Mouse (Mus musculus): ENCODE results near the gene Aldh1a3.

The Aldh1a3 gene

GRCm38 (mm10) chr7:66413093-66413492, 14.2 kb downstream of the Aldh1a3 start:
- no peak for DNase-seq

GRCm38 (mm10) chr7:66409433-66409832, 17.9 kb downstream of the Aldh1a3 start:
- DNase-seq, result no peak

DNA sequence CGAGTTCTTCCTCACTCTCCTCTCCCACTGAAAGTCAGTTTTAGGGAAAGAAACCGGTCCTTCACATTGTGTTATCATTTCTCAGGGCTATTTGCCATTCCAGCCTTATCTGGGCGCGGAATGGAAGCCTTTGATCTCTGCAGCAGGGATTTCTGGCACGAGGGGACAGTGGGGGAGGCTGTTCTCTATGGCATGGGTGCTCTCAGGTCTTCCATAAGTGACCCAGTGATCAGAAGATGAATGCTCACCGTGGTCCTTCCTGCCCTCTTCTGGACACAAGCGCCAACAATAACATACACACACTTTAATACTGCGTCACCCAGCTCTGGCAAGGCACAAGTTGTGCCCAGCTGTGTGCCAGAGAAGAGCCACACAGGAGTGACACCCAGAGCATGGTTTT, 20.3 kb downstream of the Aldh1a3 start:
- DNase-seq, result no peak

GRCm38 (mm10) chr7:66405951-66406721, 21.2 kb downstream of the Aldh1a3 start:
- DNase-seq, result no peak

GRCm38 (mm10) chr7:66405541-66405940, 21.8 kb downstream of the Aldh1a3 start:
- no peak for DNase-seq

DNA sequence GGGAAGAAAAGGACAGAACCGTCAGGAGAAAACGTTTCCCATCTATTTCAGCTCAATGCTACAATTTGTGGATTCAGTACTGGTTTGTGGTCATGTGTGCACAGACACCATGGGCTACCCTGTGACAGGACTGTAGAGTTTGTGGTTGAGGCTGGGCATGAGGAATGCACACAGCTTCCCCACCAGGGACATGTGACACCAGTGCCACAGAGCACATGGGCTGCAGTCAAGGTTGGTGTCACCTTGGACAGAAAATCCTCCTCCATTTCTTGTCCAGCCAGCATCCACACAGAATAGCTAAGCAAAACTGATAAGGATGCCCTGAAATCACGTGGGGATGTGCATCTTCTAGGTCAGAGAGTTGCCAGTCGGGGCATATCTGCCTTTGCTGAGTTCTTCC, 22.5 kb downstream of the Aldh1a3 start:
- no peak for DNase-seq

DNA sequence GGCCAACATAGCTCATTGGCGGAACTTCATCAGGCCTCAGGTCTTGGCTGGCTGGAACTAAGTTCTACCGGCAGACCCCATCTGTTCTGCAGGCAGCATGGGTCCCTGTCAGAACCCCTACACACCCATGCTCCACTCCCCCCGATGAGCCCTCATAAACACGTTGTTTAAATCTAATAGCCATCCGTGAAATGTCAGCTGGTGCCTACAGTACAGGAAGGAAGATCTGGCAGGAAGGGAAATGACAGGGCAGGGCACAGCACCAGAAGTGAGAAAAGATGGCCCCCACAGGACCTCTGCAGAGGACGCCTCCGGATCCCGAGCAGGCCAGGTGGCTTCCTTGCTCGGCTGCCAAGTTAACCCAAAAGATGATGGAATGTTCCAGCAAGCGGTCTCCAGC, 23.2 kb downstream of the Aldh1a3 start:
- DNase-seq, result no peak

GRCm38 (mm10) chr7:66402876-66403275, 24.4 kb downstream of the Aldh1a3 start:
- DNase-seq, result no peak

DNA sequence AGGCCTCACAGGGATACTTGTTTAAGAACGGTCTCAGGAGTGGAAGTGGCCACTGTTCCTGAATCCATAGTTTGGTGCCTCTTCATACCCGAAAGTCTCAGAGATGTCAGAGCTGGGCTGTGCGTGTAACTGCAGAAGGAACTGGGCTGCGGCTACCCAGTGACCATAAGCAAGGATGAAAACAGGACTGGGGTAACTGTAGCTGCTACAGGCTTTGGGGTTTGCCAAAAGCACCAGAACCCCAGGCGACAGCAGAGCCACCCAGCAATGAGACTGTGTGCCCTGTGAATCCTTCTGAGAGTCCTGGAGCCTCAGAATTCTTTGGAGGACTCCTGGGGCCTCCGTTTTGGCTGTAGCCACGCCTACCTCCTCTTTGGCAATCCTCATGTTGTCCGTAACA, 25.7 kb downstream of the Aldh1a3 start:
- DNase-seq, result no peak

GRCm38 (mm10) chr7:66397288-66397687, 30.0 kb downstream of the Aldh1a3 start:
- DNase-seq, result no peak

DNA sequence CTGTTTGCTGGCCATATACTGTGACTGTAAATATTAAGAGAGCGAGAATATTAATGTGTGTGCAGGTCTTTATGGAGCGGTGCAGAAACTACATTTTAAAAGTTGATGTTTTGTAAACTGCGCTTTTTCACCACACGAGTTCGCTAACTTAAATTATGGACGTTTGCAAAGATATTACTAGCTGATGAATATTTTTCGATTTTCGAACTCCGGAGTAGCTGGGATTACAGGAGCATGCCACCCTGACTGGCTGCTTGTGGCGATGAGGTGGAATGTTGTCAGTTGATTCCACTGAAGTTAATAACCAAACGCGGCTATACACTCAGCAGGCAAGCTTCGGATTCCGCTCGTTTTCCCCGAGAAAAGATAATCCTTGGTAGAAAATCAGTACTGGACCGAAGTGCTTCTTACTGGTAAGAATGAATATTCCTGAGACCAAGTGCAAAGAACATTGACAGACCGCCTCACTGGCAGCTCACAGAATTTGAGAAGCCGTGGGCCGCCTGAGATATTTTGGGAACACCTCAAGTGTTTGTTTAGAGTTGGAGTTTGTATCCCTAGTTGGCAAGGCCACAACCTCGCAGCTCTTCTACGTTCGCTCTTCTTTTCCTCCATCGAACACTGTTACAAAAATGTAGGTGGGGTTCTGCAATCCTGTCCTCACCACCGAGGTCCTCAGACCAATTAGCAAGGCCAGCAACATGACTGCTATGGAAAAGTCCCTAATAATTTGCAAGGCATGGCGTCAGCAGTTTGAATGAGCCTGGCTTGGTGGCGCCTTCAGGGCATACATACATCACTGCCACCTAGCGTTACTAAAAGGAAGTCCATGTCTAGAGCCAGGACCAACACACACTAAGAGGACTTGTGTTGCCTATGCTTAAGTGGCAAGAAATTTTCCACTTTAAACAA, 38.4 kb downstream of the Aldh1a3 start:
- peak; percentile 70 for DNase-seq

DNA sequence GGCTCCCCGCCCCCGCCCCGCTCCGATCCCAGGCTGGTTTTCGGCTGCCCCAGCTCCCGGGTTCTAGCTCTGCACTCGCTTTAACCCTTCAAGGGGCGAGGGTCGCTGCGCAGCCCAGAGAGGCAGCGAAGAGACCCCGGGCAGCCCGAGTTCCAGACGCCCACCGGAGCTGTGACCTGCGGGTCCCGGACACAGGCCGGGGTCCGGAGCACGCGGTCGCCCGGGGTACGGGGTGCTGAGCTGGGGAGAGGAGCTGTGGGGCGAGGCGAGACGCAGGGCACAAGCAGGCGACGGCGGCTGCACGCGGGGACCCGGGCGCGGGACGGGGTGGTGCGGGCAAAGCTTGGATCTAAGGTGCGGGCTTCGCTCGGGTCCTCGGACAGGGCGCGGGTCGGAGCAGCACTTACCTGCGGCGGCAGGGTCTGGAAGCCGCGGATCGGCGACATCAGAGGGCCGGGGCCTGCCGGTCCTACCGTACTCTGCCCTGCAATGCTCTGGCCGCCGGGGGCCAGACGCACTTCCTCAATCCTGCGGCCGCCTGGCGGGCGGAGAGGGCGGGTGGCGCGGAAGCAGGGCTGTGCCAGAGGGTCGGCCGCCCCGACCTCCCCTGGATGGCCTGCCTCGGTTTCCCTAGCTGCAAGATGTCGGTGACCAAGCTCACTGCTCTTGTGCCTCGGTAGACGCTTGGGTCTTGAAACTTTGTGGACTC, 39.4 kb downstream of the Aldh1a3 start, which contains the start of gene Lrrk1:
TSS of gene Lrrk1 (minus strand) at position 538 of the 709 bp plus-strand sequence.
- no peak for DNase-seq

GRCm38 (mm10) chr7:66387419-66387812, 39.9 kb downstream of the Aldh1a3 start:
- DNase-seq, result no peak

GRCm38 (mm10) chr7:66386411-66386810, 40.9 kb downstream of the Aldh1a3 start:
- no peak for DNase-seq

DNA sequence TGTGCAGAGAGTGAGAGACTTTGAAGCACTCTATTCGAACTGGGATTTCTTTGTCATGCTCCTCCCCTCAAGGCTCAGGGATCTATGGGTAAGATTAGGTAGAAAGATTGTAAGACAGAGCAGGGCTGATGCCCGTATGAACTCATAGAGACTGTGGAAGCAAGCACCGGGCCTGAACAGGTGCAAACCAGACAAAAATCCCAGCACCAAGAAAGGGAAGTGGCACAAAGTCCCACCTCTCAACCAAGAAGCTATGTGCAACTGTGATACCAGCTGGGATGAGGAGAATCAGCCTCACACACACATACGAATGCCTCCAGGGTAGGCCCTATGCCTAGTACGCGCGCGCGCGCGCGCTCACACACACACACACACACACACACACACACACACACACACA, 41.5 kb downstream of the Aldh1a3 start:
- DNase-seq, result no peak

- DNase-seq, result no peak
These were observed 42.4 kb downstream of the Aldh1a3 start for GRCm38 (mm10) chr7:66384891-66385290.

- DNase-seq, result no peak
These were observed 43.1 kb downstream of the Aldh1a3 start for GRCm38 (mm10) chr7:66384213-66384612.

DNA sequence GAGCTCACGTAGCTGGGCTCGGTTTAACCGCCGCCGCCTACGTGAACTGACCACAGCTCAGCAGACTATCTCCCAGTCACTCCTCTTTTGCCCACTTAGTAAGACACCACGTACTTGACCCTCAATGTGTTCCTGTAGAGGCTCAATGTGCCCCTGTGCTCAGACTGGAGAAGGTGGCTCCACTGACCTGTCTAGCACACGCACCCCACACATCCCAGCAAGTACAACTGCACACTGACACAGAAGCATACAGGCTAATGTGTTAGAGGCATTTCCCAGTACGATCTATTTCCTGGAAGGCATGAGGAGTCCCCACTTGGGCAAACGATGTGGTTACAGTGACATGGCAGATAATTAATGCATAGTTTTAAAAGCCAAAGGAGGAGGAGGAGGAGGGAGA, 50.8 kb downstream of the Aldh1a3 start:
- no peak for DNase-seq

DNA sequence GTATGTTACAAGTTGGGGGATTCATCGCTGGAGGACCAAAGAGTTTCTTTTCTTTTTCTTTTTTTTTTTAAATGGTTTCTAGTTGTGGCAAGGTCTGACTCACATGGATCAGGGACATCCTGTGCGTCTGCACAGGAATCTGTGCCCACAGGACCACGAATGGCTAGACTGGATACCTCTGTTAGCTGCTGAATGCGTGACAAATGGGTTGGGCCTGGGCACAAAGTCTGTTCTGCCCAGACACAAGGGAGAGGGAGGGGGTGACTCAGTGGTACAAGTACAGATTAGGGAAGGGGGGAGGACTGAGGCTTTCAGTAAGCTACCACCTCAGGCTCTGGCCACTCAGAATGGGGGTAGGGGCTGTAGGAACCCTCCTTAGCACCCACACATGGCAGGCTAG, 51.6 kb downstream of the Aldh1a3 start:
- no peak for DNase-seq

DNA sequence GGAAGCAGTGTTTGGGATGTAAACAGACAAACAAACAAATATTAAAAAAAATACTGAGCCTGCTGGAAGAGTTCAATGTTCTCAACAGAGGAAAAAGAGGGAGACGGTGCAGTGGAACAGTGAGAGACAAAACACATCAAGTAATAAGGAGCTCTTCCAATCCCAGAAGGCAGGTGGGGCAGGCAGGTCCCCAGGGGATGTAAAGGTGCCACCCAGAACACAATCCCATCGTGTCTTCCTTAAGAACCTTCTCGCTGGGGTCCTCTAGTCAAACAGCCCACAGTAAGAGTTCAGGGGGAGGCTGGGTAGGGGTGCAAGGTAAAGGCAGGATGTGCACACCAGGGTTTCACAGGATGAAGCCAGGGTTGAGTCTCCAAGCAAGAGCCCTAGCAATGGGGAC, 53.9 kb downstream of the Aldh1a3 start:
- DNase-seq, result no peak

DNA sequence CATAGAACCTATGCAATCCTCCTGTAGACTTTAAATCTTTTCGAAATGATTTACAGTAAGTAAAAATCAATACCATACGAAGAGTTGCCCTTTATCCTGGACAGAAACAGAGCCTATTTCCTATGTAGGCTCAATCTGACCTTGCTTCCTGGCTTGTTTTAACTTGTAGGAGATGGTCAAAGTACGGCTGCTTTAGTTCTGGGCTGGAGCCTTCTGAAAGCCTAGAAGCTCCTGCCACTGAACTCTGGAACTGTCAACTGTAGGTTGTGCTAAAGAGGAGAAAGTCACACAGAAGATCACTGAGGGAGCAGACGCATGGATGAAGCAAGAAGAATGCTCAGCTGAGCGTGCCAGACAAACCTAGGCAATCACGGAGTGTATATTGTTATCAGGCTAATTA, 56.3 kb downstream of the Aldh1a3 start:
- no peak for DNase-seq

- DNase-seq, result no peak
These were observed 57.3 kb downstream of the Aldh1a3 start for GRCm38 (mm10) chr7:66369934-66370445.
